Mouse (Mus musculus) ES-E14 (cell line): ENCODE results near the gene Man1c1. TPM values are rescaled to one million over a fixed set of nuclear protein-coding genes. Genes with fewer than 3 reads are reported as not detected.

Experiments
- DNase-seq: peaks from one replicate; pipeline ENCODE4 v3.0.0-alpha.2; 2013; ENCODE audit warnings: low read depth, low spot score
- H3K27ac ChIP-seq: 2 replicates; pipeline ENCODE4 v1.5.1; 2012; ENCODE audit warnings: low read depth, mild to moderate bottlenecking, low read length, moderate library complexity, mixed read lengths; ENCODE audit not compliant: poor library complexity, insufficient read depth, severe bottlenecking
- H3K36me3 ChIP-seq: 2 replicates; pipeline ENCODE4 v1.6.1; 2012; ENCODE audit warnings: mild to moderate bottlenecking, low read length, moderate library complexity, mixed read lengths; ENCODE audit not compliant: control insufficient read depth, poor library complexity, insufficient read depth, severe bottlenecking
- H3K4me1 ChIP-seq, 2 experiments: fragments of 150-350 bp in 1 of 2; sonication (generic) in 1 of 2; 2 replicates each; pipeline ENCODE4 v1.6.1; 2012; ENCODE audit warnings: low read length in 2 of 2, mild to moderate bottlenecking in 1 of 2, mixed read lengths in 1 of 2; ENCODE audit not compliant: control insufficient read depth in 2 of 2, insufficient read depth in 2 of 2, poor library complexity in 1 of 2
- H3K4me3 ChIP-seq, 2 experiments: fragments of 150-350 bp in 1 of 2; sonication (generic) in 1 of 2; 2 replicates each; pipeline ENCODE4 v1.5.1; 2012; ENCODE audit warnings: low read length in 2 of 2, low read depth in 1 of 2, mild to moderate bottlenecking in 1 of 2, mixed read lengths in 1 of 2; ENCODE audit not compliant: insufficient read depth in 1 of 2, poor library complexity in 1 of 2, severe bottlenecking in 1 of 2
- H3K9ac ChIP-seq: 2 replicates; pipeline ENCODE4 v1.6.1; 2012; ENCODE audit warnings: low read depth, mild to moderate bottlenecking, low read length, mixed read lengths; ENCODE audit not compliant: poor library complexity, insufficient read depth, severe bottlenecking
- H3K9me3 ChIP-seq: fragments of 150-350 bp; sonication (generic); 2 replicates; pipeline ENCODE4 v1.6.1; 2012; ENCODE audit warnings: low read depth, mild to moderate bottlenecking, low read length; ENCODE audit not compliant: control insufficient read depth, insufficient read depth
- CHD2 ChIP-seq: IDR thresholded peaks from 2 replicates; pipeline ENCODE4 v1.6.1; 2014; ENCODE audit warnings: mild to moderate bottlenecking, low read depth, low read length, inconsistent platforms
- HCFC1 ChIP-seq: IDR thresholded peaks from 2 replicates; pipeline ENCODE4 v1.6.1; 2012; ENCODE audit warnings: low read length, inconsistent platforms, borderline replicate concordance; ENCODE audit not compliant: insufficient read depth
- MAFK ChIP-seq: IDR thresholded peaks from 2 replicates; pipeline ENCODE4 v1.6.1; 2014; ENCODE audit warnings: mild to moderate bottlenecking, low read depth, low read length, inconsistent platforms; ENCODE audit not compliant: insufficient read depth
- ZC3H11A ChIP-seq: IDR thresholded peaks from 2 replicates; pipeline ENCODE4 v1.6.1; 2012; ENCODE audit warnings: low read depth, mild to moderate bottlenecking, inconsistent platforms, low read length, borderline replicate concordance
- ZNF384 ChIP-seq: IDR thresholded peaks from 2 replicates; pipeline ENCODE4 v1.6.1; 2012; ENCODE audit warnings: low read depth, low read length, inconsistent platforms
- in situ Hi-C, 2 experiments: fragments of 600-800 bp; cut with MboI; formaldehyde crosslinking; loops; one replicate each; pipeline ENCODE4 v1.15.1; 2025; ENCODE audit warnings: low sequenced_read_pairs in 2 of 2, inconsistent platforms in 1 of 2; ENCODE audit not compliant: unreplicated experiment in 2 of 2
- total RNA-seq: library from RNA; depleted of rRNA; stranded (reverse); fragments of 300-350 nt; gene quantifications from 2 replicates; pipeline ENCODE4 v1.2.3, GENCODE M21; 2012

Man1c1 gene
- total RNA-seq, 1 experiment = 6.1 TPM

GRCm38 (mm10) chr4:134567377-134568226 lies 136.5 kb downstream of the Man1c1 start:
- H3K9me3 ChIP-seq = no peaks in the 10 kb centered on the region
- TF ChIP-seq ZNF384 (no peak), HCFC1 (no peak), MAFK (no peak), ZC3H11A (no peak), CHD2 (no peak)
- no peak overlapping the region for H3K4me3 ChIP-seq
- H3K36me3 ChIP-seq = peaks cover 2% of the 10 kb centered on the region; the same call in 1 of the 2 replicates
- H3K4me1 ChIP-seq = peaks cover 0 to 2% of the 10 kb centered on the region in 2 experiments; a peak in 2 of 4 replicates
- H3K9ac ChIP-seq = no peak overlapping the region
- DNase-seq = no peak
- in situ Hi-C loops = no loop called here
- no peak overlapping the region for H3K27ac ChIP-seq

- no peak overlapping the region for H3K27ac ChIP-seq
Measured at GRCm38 (mm10) chr4:134564093-134564492, 140.0 kb downstream of the Man1c1 start.

GRCm38 (mm10) chr4:134563624-134564023 lies 140.5 kb downstream of the Man1c1 start:
- H3K9ac ChIP-seq = no peak overlapping the region
- H3K36me3 ChIP-seq = peaks cover 2% of the 10 kb centered on the region; the same call in 1 of the 2 replicates
- no peak overlapping the region for H3K4me3 ChIP-seq
- no peak overlapping the region for H3K27ac ChIP-seq
- DNase-seq = no peak
- no peak for TF ChIP-seq MAFK
- no peak for TF ChIP-seq ZNF384
- no peak for TF ChIP-seq CHD2
- no peak for TF ChIP-seq ZC3H11A
- no peak for TF ChIP-seq HCFC1
- peaks cover 0 to 2% of the 10 kb centered on the region in 2 experiments; a peak in 2 of 4 replicates for H3K4me1 ChIP-seq
- no peaks in the 10 kb centered on the region for H3K9me3 ChIP-seq
- in situ Hi-C loops = no loop called here

More at GRCm38 (mm10) chr4:134564093-134564492, 140.0 kb downstream of the Man1c1 start:
- H3K4me3 ChIP-seq = no peak overlapping the region
- peaks cover 2% of the 10 kb centered on the region; the same call in 1 of the 2 replicates for H3K36me3 ChIP-seq
- no peak for DNase-seq
- in situ Hi-C loops = no loop called here
- TF ChIP-seq MAFK (no peak), ZNF384 (no peak), HCFC1 (no peak), ZC3H11A (no peak), CHD2 (no peak)
- H3K9ac ChIP-seq = no peak overlapping the region
- H3K4me1 ChIP-seq = peaks cover 0 to 2% of the 10 kb centered on the region in 2 experiments; a peak in 2 of 4 replicates
- H3K9me3 ChIP-seq = no peaks in the 10 kb centered on the region

- DNase-seq = no peak
- peaks cover 0 to 3% of the 10 kb centered on the region in 2 experiments; a peak in 1 of 4 replicates for H3K4me1 ChIP-seq
- H3K9ac ChIP-seq = no peak overlapping the region
- in situ Hi-C loops = no loop called here
- H3K27ac ChIP-seq = no peak overlapping the region
- no peak overlapping the region for H3K4me3 ChIP-seq
- H3K9me3 ChIP-seq = no peaks in the 10 kb centered on the region
- no peak for TF ChIP-seq MAFK
- TF ChIP-seq HCFC1 = no peak
- H3K36me3 ChIP-seq = peaks cover 2% of the 10 kb centered on the region; the same call in 1 of the 2 replicates
Measured at GRCm38 (mm10) chr4:134562014-134562413, 142.1 kb downstream of the Man1c1 start.
